Mouse (Mus musculus) adrenal gland, postnatal 14 days (tissue): Measurements from ENCODE around the gene Zfand2a. TPM values are rescaled to one million over a fixed set of nuclear protein-coding genes. Genes with fewer than 3 reads are reported as not detected.

Experiments
- DNase-seq: peaks from one replicate; pipeline ENCODE4 v3.0.0; 2021; ENCODE audit warnings: mixed read lengths
- total RNA-seq: library from RNA; stranded (reverse); gene quantifications from 2 replicates; pipeline ENCODE4 v1.2.3, GENCODE M21; 2021

Gene Zfand2a
- total RNA-seq, 1 experiment from 2014 or later = 23.2 TPM

DNA sequence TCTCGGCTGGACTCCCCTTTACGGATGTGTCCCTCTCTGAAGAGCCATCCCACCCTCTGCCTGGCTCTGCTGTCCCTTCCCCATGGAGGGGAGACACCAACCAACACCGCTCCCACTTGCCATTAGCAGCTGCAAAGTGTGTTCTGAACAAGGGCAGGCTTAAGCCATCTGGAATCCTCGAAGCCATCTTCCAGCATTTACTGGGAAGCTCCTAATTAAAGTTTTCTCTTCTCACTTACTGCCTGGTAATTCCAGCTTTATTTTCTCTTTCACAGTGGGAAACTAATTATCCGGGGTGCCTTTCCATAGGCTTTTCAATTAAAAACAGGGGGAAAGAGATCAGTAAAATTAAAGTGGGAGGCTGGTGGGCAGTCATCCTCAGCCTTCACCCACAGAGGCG, 52.0 kb downstream of the Zfand2a start:
- DNase-seq = no peak

GRCm38 (mm10) chr5:139429818-139430341, 54.5 kb downstream of the Zfand2a start:
- no peak for DNase-seq

- DNase-seq = no peak
These were observed 56.4 kb downstream of the Zfand2a start for GRCm38 (mm10) chr5:139427989-139428388.

DNA sequence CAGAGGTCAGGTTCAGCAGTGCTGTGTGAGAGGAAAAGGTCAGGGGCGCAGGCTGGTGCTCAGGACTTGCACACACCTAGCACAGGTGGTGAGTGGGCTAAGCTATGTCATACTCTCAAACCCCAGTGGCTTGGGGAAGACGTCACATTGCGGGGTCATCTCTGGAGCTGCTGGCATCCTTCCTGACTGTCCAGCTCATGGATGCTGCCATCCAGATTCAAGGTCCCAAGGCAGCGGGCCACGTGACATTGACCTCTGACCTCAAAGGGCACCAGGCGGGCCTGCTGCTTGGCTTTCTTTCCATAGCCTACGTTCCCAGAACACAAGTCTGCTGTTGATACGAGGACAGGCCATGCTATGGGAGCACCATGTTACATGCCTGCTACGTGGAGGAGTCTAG, 57.3 kb downstream of the Zfand2a start:
- no peak for DNase-seq

GRCm38 (mm10) chr5:139425198-139425597, 59.2 kb downstream of the Zfand2a start:
- no peak for DNase-seq

- DNase-seq = peak; percentile 76
These were observed 61.1 kb downstream of the Zfand2a start, which contains the start of gene Gper1 for GRCm38 (mm10) chr5:139423026-139423865. TSS of gene Gper1 (plus strand) at chr5:139423151.

Other genes with a start within 250 kb of the Zfand2a start
- gene Get4, start 232.2 kb downstream of the Zfand2a start, total RNA-seq = 62.4 and 73.8 TPM in 2 replicates
- gene Adap1, start 158.9 kb downstream of the Zfand2a start, total RNA-seq = 4.5 and 6.8 TPM in 2 replicates
- 68.3 and 74.0 TPM in 2 replicates for gene Cox19, start 133.1 kb downstream of the Zfand2a start, total RNA-seq
- not detected in 2 replicates for gene Cyp2w1, start 131.9 kb downstream of the Zfand2a start, total RNA-seq
- gene Gpr146, start 106.9 kb downstream of the Zfand2a start, total RNA-seq = 12.1 and 14.8 TPM in 2 replicates
- 0.30 TPM in 2 replicates for gene C130050O18Rik, start 79.3 kb downstream of the Zfand2a start, total RNA-seq
- gene Gper1, start 61.4 kb downstream of the Zfand2a start, total RNA-seq = 4.6 and 6.3 TPM in 2 replicates
- gene 3110082I17Rik, start 24.0 kb downstream of the Zfand2a start, total RNA-seq = 9.6 and 11.2 TPM in 2 replicates
- 0.15 TPM in 1 of 2 replicates, not detected in the other for gene Uncx, start 58.9 kb upstream of the Zfand2a start, total RNA-seq